Mouse (Mus musculus) E14TG2a.4 (cell line): ENCODE measurements at regions not wholly inside any gene's neighbourhood (a gene's known extent, or its start where the extent isn't known, plus 50 kb on each side); places are given as distances from the start of the nearest gene placed in this dataset.

ENCODE experiments used
- CTCF ChIP-seq: conservative IDR thresholded peaks from 2 replicates; pipeline ENCODE4 v1.5.1; 2014; ENCODE audit warnings: low read length
- NANOG ChIP-seq: IDR thresholded peaks from 2 replicates; pipeline ENCODE4 v1.6.1; 2014; ENCODE audit warnings: borderline replicate concordance, low read length, mixed read lengths
- POU5F1 ChIP-seq: IDR thresholded peaks from 2 replicates; pipeline ENCODE4 v1.6.1; 2014; ENCODE audit warnings: low read length, borderline replicate concordance

DNA sequence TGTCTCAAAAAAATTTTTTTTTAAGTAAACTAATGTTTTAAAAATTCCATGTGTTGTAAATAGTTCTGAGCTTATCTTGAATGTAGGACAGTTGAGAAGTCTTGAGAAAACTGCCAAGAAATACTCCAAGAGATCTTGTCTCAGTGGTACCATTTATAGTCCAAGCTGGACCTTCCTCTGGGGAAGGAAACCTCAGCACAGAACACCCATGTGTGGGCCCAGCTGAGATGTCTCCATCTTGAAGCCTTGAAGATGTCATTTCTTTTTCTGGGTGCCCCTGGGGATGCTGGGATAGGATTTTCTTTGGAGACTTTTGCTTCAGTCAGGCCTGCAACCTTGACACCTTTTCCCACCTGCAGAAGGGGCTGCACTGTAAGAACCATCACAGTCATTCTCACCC lies 101.4 kb upstream of the Cops8 start:
- TF ChIP-seq CTCF (no peak), NANOG (no peak), POU5F1 (no peak)
